Mouse (Mus musculus): Measurements from ENCODE around the gene Krtap4-6. TPM values are rescaled to one million over a fixed set of nuclear protein-coding genes. Genes with fewer than 3 reads are reported as not detected.
"Not testable (repeated sequence)": the region's sequence is repeated elsewhere in the genome, so short reads cannot be mapped to it uniquely, and the experiment has no call there.

Gene Krtap4-6
- polyA plus RNA-seq (2012; rRNA removed): not detected in 2 replicates
- polyA plus RNA-seq (2014; fragmentation: Nextera tagmentation; extraction: Ambion mirVana): not detected in 2 replicates

DNA sequence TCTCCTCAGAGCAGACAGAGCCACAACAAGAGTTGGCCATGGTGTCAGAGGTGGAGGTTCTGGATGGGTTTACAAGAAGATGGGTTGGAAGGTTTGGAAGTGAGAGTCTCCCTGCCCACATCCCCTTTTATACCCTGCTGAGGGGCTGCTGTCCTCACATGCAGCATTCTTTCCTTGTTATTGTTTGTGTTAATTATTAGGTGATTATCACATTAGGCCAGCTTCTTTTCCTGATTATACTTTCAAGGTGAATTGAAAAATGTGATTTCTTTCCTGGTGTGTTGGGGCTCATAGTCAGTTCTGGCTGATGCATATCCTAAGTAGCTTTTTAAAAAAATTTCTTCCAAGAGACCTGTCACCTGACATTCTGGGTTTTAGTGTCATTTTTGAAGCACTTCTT, at the start of gene Krtap4-6:
Gene Krtap4-6, minus strand, starts transcription at position 101 of the 400 bp plus-strand sequence.
- Histone ChIP-seq H3K4me2 (replicated peaks; ENCODE audit: low read depth, low read length, severe bottlenecking) (no peak within 1 kb of the TSS), H3K4me1 (ENCODE audit: control insufficient read depth, insufficient read depth, low read length) (no peaks in the 10 kb centered on the region), H3K36me3 (ENCODE audit: control insufficient read depth, insufficient read depth, low read length) (no peaks in the 10 kb centered on the region), H3K27me3 (ENCODE audit: control insufficient read depth, insufficient read depth, low read length) (no peaks in the 10 kb centered on the region), H3K9me3 (ENCODE audit: control insufficient read depth, low read length) (no peaks in the 10 kb centered on the region), H3K27ac (replicated peaks; ENCODE audit: low read depth, low read length) (no peak within 1 kb of the TSS), H3K9ac (ENCODE audit: low read depth, low read length, severe bottlenecking) (no peak within 1 kb of the TSS), H3K4me3 (replicated peaks; ENCODE audit: low read length) (no peak within 1 kb of the TSS)
- no peak for TF ChIP-seq POLR2A (IDR thresholded peaks at IDR 0.05; ENCODE audit: borderline replicate concordance, extremely low read depth, insufficient read depth, insufficient read length)
- DNase-seq (ENCODE audit: low spot score) (no peak), ATAC-seq (ENCODE audit: low FRiP score, low read depth) (no peak)

DNA sequence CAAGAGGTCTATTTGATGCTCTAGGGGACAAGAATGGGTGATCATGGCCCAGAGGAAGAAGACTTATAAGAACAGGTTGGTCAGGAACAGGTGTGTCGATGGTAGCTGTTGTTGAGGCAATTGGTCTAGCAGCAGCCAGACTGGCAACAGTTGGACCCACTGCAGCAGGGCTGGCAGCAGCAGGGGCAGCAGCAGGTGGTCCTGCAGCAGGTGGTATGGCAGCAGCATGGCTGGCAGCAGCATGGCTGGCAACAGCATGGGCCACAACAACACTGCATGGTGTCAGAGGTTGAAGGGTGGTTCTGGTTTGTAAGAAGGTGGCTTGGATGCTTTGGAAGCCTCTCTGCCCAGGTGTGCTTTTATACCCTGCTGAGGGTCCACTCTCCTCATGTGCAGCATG, 24.7 kb upstream of the Krtap4-6 start, which contains the start of gene Gm14190:
Gene Gm14190, minus strand, starts transcription at position 278 of the 400 bp plus-strand sequence.
- ATAC-seq (ENCODE audit: low FRiP score, low read depth) (no peak), DNase-seq (ENCODE audit: low spot score) (no peak)
- Histone ChIP-seq H3K4me2 (replicated peaks; ENCODE audit: low read depth, low read length, severe bottlenecking) (no peak within 1 kb of the TSS), H3K36me3 (ENCODE audit: control insufficient read depth, insufficient read depth, low read length) (no peaks in the 10 kb centered on the region), H3K27me3 (ENCODE audit: control insufficient read depth, insufficient read depth, low read length) (no peaks in the 10 kb centered on the region), H3K9me3 (ENCODE audit: control insufficient read depth, low read length) (no peaks in the 10 kb centered on the region), H3K4me3 (replicated peaks; ENCODE audit: low read length) (no peak within 1 kb of the TSS), H3K4me1 (ENCODE audit: control insufficient read depth, insufficient read depth, low read length) (no peaks in the 10 kb centered on the region), H3K9ac (ENCODE audit: low read depth, low read length, severe bottlenecking) (no peak within 1 kb of the TSS), H3K27ac (replicated peaks; ENCODE audit: low read depth, low read length) (no peak within 1 kb of the TSS)
- no peak for TF ChIP-seq POLR2A (IDR thresholded peaks at IDR 0.05; ENCODE audit: borderline replicate concordance, extremely low read depth, insufficient read depth, insufficient read length)
- 88% methylated on average over 1 of the region's 1 CpGs for WGBS

DNA sequence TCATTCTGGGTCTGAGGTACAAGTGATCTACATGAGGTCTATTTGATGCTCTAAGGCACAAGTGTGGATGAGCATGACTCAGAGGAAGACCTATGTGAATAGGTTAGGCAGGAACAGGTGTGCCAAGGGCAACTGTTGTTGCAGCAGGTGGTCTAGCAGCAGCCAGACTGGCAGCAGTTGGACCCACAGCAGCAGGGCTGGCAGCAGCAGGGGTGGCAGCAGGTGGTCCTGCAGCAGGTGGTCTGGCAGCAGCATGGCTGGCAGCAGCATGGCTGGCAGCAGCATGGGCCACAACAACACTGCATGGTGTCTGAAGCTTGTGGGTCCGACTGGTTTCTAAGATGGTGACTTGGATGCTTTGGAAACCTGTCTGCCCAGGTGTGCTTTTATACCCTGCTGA, 19.5 kb upstream of the Krtap4-6 start:
- not testable (repeated sequence) for H3K27ac ChIP-seq (replicated peaks; ENCODE audit: low read depth, low read length); H3K36me3 ChIP-seq (ENCODE audit: control insufficient read depth, insufficient read depth, low read length); H3K27me3 ChIP-seq (ENCODE audit: control insufficient read depth, insufficient read depth, low read length); DNase-seq (ENCODE audit: low spot score); H3K9ac ChIP-seq (ENCODE audit: low read depth, low read length, severe bottlenecking); ATAC-seq (ENCODE audit: low FRiP score, low read depth); H3K4me3 ChIP-seq (replicated peaks; ENCODE audit: low read length); H3K4me2 ChIP-seq (replicated peaks; ENCODE audit: low read depth, low read length, severe bottlenecking); H3K9me3 ChIP-seq (ENCODE audit: control insufficient read depth, low read length); H3K4me1 ChIP-seq (ENCODE audit: control insufficient read depth, insufficient read depth, low read length)
- 84% methylated on average over 1 of the region's 1 CpGs for WGBS

DNA sequence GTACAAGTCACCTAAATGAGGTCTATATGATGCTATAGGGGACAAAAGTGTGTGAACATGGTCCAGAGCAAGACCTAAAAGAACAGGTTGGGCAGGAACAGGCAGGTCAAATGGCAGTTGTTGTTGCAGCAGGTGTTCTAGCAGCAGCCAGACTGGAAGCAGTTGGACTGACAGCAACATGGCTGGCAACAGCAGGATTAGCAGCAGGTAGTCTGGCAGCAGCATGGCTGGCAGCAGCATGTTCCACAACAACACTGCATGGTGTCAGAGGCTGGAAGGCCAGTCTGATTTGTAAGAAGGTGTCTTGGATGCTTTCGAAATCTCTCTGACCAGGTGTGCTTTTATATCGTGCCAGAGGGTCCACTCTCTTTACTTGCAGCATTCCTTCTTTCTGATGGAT, 17.7 kb upstream of the Krtap4-6 start:
- no peaks in the 10 kb centered on the region for H3K9me3 ChIP-seq (ENCODE audit: control insufficient read depth, low read length)
- H3K36me3 ChIP-seq (ENCODE audit: control insufficient read depth, insufficient read depth, low read length): no peaks in the 10 kb centered on the region
- no peak overlapping the region for H3K4me3 ChIP-seq (replicated peaks; ENCODE audit: low read length)
- H3K27ac ChIP-seq (replicated peaks; ENCODE audit: low read depth, low read length): no peak overlapping the region
- H3K27me3 ChIP-seq (ENCODE audit: control insufficient read depth, insufficient read depth, low read length): no peaks in the 10 kb centered on the region
- no peak for TF ChIP-seq POLR2A (IDR thresholded peaks at IDR 0.05; ENCODE audit: borderline replicate concordance, extremely low read depth, insufficient read depth, insufficient read length)
- no peak overlapping the region for H3K4me2 ChIP-seq (replicated peaks; ENCODE audit: low read depth, low read length, severe bottlenecking)
- ATAC-seq (ENCODE audit: low FRiP score, low read depth): no peak
- DNase-seq (ENCODE audit: low spot score): no peak
- H3K4me1 ChIP-seq (ENCODE audit: control insufficient read depth, insufficient read depth, low read length): no peaks in the 10 kb centered on the region
- 84% methylated on average over 2 of the region's 2 CpGs for WGBS
- no peak overlapping the region for H3K9ac ChIP-seq (ENCODE audit: low read depth, low read length, severe bottlenecking)

DNA sequence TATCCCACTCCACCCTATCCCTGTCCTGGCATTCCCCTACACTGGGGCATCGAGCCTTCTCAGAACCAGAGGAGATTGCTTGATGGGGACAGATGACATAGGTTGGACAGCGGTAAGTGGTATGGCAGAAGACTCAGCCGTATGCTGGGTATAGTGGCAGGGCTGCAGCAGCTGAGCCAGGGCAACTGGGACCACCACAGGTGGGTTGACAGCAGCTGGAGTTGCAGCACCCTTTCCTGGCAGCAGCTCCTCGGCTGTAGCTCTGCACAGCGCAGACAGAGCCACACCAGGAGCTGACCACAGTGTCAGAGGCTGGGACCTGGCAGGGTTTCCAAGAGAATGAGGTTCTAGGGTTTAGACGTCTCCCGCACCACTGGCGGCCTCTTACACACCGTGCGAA, 3.0 kb downstream of the Krtap4-6 start:
- ATAC-seq (ENCODE audit: low FRiP score, low read depth) (no peak), DNase-seq (ENCODE audit: low spot score) (no peak)
- Histone ChIP-seq H3K4me3 (replicated peaks; ENCODE audit: low read length) (no peak overlapping the region), H3K4me2 (replicated peaks; ENCODE audit: low read depth, low read length, severe bottlenecking) (no peak overlapping the region), H3K36me3 (ENCODE audit: control insufficient read depth, insufficient read depth, low read length) (no peaks in the 10 kb centered on the region), H3K9me3 (ENCODE audit: control insufficient read depth, low read length) (no peaks in the 10 kb centered on the region), H3K9ac (ENCODE audit: low read depth, low read length, severe bottlenecking) (no peak overlapping the region), H3K27ac (replicated peaks; ENCODE audit: low read depth, low read length) (no peak overlapping the region), H3K27me3 (ENCODE audit: control insufficient read depth, insufficient read depth, low read length) (no peaks in the 10 kb centered on the region), H3K4me1 (ENCODE audit: control insufficient read depth, insufficient read depth, low read length) (no peaks in the 10 kb centered on the region)
- TF ChIP-seq POLR2A (IDR thresholded peaks at IDR 0.05; ENCODE audit: borderline replicate concordance, extremely low read depth, insufficient read depth, insufficient read length): no peak
- WGBS: 83% methylated on average over 10 of the region's 10 CpGs

DNA sequence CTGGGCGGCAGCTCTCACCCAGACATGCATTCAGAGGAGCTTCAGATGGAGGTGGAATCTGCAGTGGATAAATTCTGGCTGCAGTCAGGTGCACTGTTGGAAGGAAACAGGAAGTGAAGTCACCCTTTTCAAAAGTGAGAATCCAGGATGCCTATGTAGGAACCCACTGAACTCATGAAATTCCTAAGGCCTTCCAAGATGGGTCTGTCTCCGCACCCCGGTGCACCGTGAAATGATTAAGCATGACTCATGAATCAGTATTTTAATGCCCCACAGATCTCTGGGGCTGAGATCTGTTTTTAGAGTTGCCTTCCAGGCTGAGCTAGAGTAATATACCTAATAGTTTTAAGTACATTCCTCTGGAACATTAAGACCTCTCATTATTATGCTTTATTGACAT, 6.5 kb downstream of the Krtap4-6 start:
- Histone ChIP-seq H3K27me3 (ENCODE audit: control insufficient read depth, insufficient read depth, low read length) (no peaks in the 10 kb centered on the region), H3K9me3 (ENCODE audit: control insufficient read depth, low read length) (no peaks in the 10 kb centered on the region), H3K36me3 (ENCODE audit: control insufficient read depth, insufficient read depth, low read length) (no peaks in the 10 kb centered on the region), H3K9ac (ENCODE audit: low read depth, low read length, severe bottlenecking) (no peak overlapping the region), H3K4me2 (replicated peaks; ENCODE audit: low read depth, low read length, severe bottlenecking) (no peak overlapping the region), H3K4me3 (replicated peaks; ENCODE audit: low read length) (no peak overlapping the region), H3K4me1 (ENCODE audit: control insufficient read depth, insufficient read depth, low read length) (no peaks in the 10 kb centered on the region), H3K27ac (replicated peaks; ENCODE audit: low read depth, low read length) (no peak overlapping the region)
- ATAC-seq (ENCODE audit: low FRiP score, low read depth): no peak
- TF ChIP-seq POLR2A (IDR thresholded peaks at IDR 0.05; ENCODE audit: borderline replicate concordance, extremely low read depth, insufficient read depth, insufficient read length): no peak
- no peak for DNase-seq (ENCODE audit: low spot score)
- WGBS: 74% methylated on average over 4 of the region's 4 CpGs

DNA sequence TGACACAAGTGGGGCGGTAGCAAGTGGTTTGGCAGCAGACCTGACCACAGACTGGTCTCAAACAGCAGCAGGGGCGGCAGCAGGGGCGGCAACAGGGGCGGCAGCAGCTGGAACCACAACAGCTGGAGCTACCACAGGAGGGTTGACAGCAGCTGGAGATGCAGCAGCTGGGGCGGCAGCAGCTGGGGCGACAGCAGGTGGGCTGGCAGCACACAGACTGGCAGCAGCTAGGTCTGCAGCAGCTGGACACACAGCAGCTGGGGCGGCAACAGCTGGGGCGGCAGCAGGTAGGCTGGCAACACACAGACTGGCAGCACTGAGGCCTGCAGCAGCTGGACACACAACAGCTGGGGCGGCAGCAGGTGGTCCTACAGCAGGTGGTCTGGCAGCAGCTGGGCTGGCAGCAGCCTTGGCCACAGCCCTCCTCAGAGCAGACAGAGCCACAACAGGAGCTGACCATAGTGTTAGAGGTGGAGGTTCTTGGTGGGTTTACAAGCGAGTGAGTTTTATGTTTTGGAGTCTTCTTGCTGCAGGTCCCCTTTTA, 7.2 kb downstream of the Krtap4-6 start, which contains the start of gene Gm11563:
Gene Gm11563, minus strand, starts transcription at position 494 of the 544 bp plus-strand sequence.
- WGBS: 63% methylated on average over 10 of the region's 10 CpGs
- not testable (repeated sequence) for ATAC-seq (ENCODE audit: low FRiP score, low read depth); H3K4me3 ChIP-seq (replicated peaks; ENCODE audit: low read length); H3K27ac ChIP-seq (replicated peaks; ENCODE audit: low read depth, low read length); H3K9ac ChIP-seq (ENCODE audit: low read depth, low read length, severe bottlenecking); H3K4me2 ChIP-seq (replicated peaks; ENCODE audit: low read depth, low read length, severe bottlenecking); H3K27me3 ChIP-seq (ENCODE audit: control insufficient read depth, insufficient read depth, low read length); DNase-seq (ENCODE audit: low spot score); H3K36me3 ChIP-seq (ENCODE audit: control insufficient read depth, insufficient read depth, low read length); H3K9me3 ChIP-seq (ENCODE audit: control insufficient read depth, low read length); H3K4me1 ChIP-seq (ENCODE audit: control insufficient read depth, insufficient read depth, low read length)
